Mouse (Mus musculus): ENCODE results near the gene Dmbx1. TPM values are rescaled to one million over a fixed set of nuclear protein-coding genes. Genes with fewer than 3 reads are reported as not detected.

The Dmbx1 gene
- total and polyA plus RNA-seq, 3 experiments, result 0.19 to 2.3 TPM; not detected in 1

DNA sequence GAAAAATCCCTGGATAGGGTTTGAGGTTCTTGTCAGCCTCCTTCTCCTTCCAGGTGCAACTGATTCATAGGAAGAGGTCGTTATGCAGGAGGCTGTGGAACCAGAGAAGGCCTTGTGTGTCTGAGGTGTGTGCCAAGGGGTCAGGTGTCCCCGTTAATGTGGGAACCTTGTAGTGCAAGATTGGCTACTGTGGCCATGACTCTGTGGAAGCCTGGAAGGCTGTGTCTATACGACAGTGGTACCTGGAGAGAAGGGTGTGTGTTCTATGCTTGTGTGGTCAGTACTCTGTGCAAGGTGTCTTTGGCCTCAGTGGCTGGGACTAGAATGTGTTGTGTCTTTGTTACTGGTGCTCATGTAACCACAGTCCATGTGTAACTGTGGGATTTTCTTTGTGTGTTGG is 955 bp upstream of the Dmbx1 start:
- peaks cover 0 to 1% of the 10 kb centered on the region in 2 experiments; a peak in 1 of 4 replicates for H3K27me3 ChIP-seq (ENCODE audit: control insufficient read depth in 1 of 2, insufficient read depth in 2 of 2, low read length in 2 of 2)
- TF ChIP-seq JUND (IDR thresholded peaks at IDR 0.05; ENCODE audit: low read depth, low read length), result no peak
- no peak for TF ChIP-seq RAD21 (IDR thresholded peaks at IDR 0.05; ENCODE audit: low read depth, low read length)
- no peak for TF ChIP-seq MAFK (IDR thresholded peaks at IDR 0.05; ENCODE audit: borderline replicate concordance, low read depth, low read length)
- no peak for TF ChIP-seq MXI1 (IDR thresholded peaks at IDR 0.05; ENCODE audit: low read depth, low read length)
- TF ChIP-seq TAL1 (IDR thresholded peaks at IDR 0.05; ENCODE audit: low read length), result no peak
- TF ChIP-seq MEF2A (IDR thresholded peaks at IDR 0.05; ENCODE audit: extremely low read depth, insufficient replicate concordance, low read depth, low read length, poor library complexity, severe bottlenecking), result no peak
- TF ChIP-seq USF2 (IDR thresholded peaks at IDR 0.05; ENCODE audit: borderline replicate concordance in 1 of 2, insufficient read depth in 1 of 2, low read depth in 1 of 2, low read length in 2 of 2), result no peak
- no peak for TF ChIP-seq CTCF (IDR thresholded peaks at IDR 0.05 in 2 of 3, conservative IDR thresholded peaks at IDR 0.05 in 1 of 3; ENCODE audit: control insufficient read depth in 1 of 3, insufficient read depth in 1 of 3, low read depth in 2 of 3, low read length in 3 of 3, poor library complexity in 1 of 3, severe bottlenecking in 1 of 3)
- no peak for TF ChIP-seq EP300 (IDR thresholded peaks at IDR 0.05; ENCODE audit: low read depth in 1 of 2, low read length in 2 of 2)
- no peak for TF ChIP-seq MYC (IDR thresholded peaks at IDR 0.05; ENCODE audit: low read depth, low read length)
- no peak overlapping the region for H3K9ac ChIP-seq (ENCODE audit: control insufficient read depth, low read depth, low read length, poor library complexity, severe bottlenecking)
- no peak overlapping the region for H3K4me3 ChIP-seq (ENCODE audit: control insufficient read depth in 1 of 2, insufficient read depth in 1 of 2, low read depth in 2 of 2, low read length in 2 of 2)
- no peaks in the 10 kb centered on the region for H3K4me1 ChIP-seq (ENCODE audit: control insufficient read depth in 1 of 2, insufficient read depth in 2 of 2, low read length in 2 of 2)
- H3K79me2 ChIP-seq (ENCODE audit: control insufficient read depth, insufficient read depth, low read length, poor library complexity), result no peaks in the 10 kb centered on the region
- no peak for DNase-seq (ENCODE audit: low read depth, low spot score)
- H3K9me3 ChIP-seq (replicated peaks; ENCODE audit: insufficient read depth, low read length), result no peaks in the 10 kb centered on the region
- H3K27ac ChIP-seq (ENCODE audit: control insufficient read depth, low read depth, low read length), result no peak overlapping the region
- no peaks in the 10 kb centered on the region for H3K36me3 ChIP-seq (ENCODE audit: control insufficient read depth in 1 of 2, insufficient read depth in 2 of 2, low read length in 2 of 2)

GRCm38 (mm10) chr4:115938276-115939160 is 1.2 kb downstream of the Dmbx1 start:
- Histone ChIP-seq H3K9me3 (replicated peaks; ENCODE audit: insufficient read depth, low read length) (no peaks in the 10 kb centered on the region), H3K27ac (ENCODE audit: control insufficient read depth, low read depth, low read length) (no peak overlapping the region), H3K9ac (ENCODE audit: control insufficient read depth, low read depth, low read length, poor library complexity, severe bottlenecking) (no peak overlapping the region; the same call in 1 of the 2 replicates), H3K36me3 (ENCODE audit: control insufficient read depth in 1 of 2, insufficient read depth in 2 of 2, low read length in 2 of 2) (no peaks in the 10 kb centered on the region), H3K4me3 (ENCODE audit: control insufficient read depth in 1 of 2, insufficient read depth in 1 of 2, low read depth in 2 of 2, low read length in 2 of 2) (peak overlapping the region in 1 of 2 experiments; percentile 77; a peak in 1 of 4 replicates), H3K79me2 (ENCODE audit: control insufficient read depth, insufficient read depth, low read length, poor library complexity) (no peaks in the 10 kb centered on the region), H3K4me1 (ENCODE audit: control insufficient read depth in 1 of 2, insufficient read depth in 2 of 2, low read length in 2 of 2) (no peaks in the 10 kb centered on the region), H3K27me3 (ENCODE audit: control insufficient read depth in 1 of 2, insufficient read depth in 2 of 2, low read length in 2 of 2) (peaks cover 0 to 4% of the 10 kb centered on the region in 2 experiments; a peak in 2 of 4 replicates)
- TF ChIP-seq TCF12 (IDR thresholded peaks at IDR 0.05; ENCODE audit: low read depth, low read length), result no peak
- DNase-seq (ENCODE audit: low read depth, low spot score), result no peak
